Mouse (Mus musculus): ENCODE results near the gene Sult1a1.

GRCm38 (mm10) chr7:126697838-126698237 is 21.6 kb upstream of the Sult1a1 start:
- TF ChIP-seq POLR2A (IDR thresholded peaks at IDR 0.05; ENCODE audit: borderline replicate concordance, extremely low read depth, insufficient read depth, insufficient read length, poor library complexity, severe bottlenecking): no peak
- TF ChIP-seq CTCF (IDR thresholded peaks at IDR 0.05; ENCODE audit: borderline replicate concordance, extremely low read depth, insufficient read depth, insufficient read length): no peak
